ENCODE assay signal across 25 mouse cellular contexts in the genomic region with DNA sequence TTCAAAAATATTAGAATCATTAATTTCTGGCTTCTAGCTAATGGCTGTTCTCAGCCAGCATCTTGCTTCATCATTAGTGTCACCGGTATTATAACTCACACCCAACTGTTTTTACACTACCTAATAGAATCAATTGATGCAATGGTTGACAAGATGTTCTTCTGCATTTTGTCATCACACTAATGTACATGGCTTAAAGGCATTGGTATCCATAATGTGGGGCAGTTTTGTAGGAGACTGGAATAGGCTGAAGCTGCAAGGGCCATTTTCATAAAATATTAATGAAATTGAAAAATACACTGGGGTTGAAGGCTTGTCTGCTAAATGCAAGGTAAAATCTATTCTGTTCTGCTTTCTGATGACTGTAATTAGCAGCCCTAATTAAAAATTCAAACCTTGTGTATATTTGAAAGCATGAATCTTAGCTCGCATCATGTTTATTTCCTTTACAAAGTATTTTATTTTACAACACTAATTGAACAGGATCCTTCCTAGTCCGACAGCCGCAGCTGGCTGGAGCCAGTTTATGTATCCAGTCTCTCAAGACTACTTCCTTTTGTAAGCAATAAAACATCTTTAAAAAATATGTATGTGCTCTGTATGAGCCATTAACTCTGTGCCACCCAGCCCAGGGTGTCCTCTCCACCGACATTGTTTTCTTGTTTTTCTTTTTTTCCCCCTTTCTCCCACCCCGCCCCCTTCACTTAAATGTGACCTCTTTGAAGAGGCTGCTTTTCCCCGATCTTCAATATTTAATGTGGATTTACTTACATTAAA.
DNase-seq lines count a peak whose midpoint lies in the region; ATAC-seq and TF ChIP-seq lines count a peak whose summit lies in the region.
"Had no signal": no experiment of that assay in that cellular context is flagged by ENCODE, and none has a peak within 500 bp of the region (broad histone marks: within the 10 kb centered on the region; RNA-seq: fewer than 3 reads in every experiment).

No protein-coding gene starts in this region.

- H3K36me3 ChIP-seq in intestine, embryonic 16.5 days (ENCODE audit: control insufficient read depth, insufficient read depth, low read length) = no peaks in the 10 kb centered on the region
- no peaks in the 10 kb centered on the region for H3K36me3 ChIP-seq in intestine, embryonic 15.5 days
- no peaks in the 10 kb centered on the region for H3K36me3 ChIP-seq in lung, embryonic 14.5 days (ENCODE audit: insufficient read depth)
- H3K36me3 ChIP-seq: embryonic facial prominence, embryonic 12.5 days; heart, embryonic 10.5 days; hindbrain, embryonic 15.5 days; limb, embryonic 13.5 days; midbrain, embryonic 15.5 days had no signal

- DNase-seq in lung, embryonic 14.5 days = peak; percentile 11
- no peak for DNase-seq in lung, postnatal 4 days
- DNase-seq in retina, embryonic 14.5 days (ENCODE audit: low spot score) = peak; percentile 50
- DNase-seq in retina, postnatal 1 day = no peak
- DNase-seq: adrenal gland, postnatal 25 days; B cell, adult 2 months; cerebellum, adult 11-12 months; cerebellum, adult 9-11 months; embryo, embryonic 11 days; gastrocnemius, postnatal 14 days; heart, postnatal 36 days; kidney, adult 11 months; thymus, postnatal 14 days had no signal

- no peaks in the 10 kb centered on the region for H3K27me3 ChIP-seq in intestine, embryonic 16.5 days (replicated peaks; ENCODE audit: control insufficient read depth, insufficient read depth, low read length)
- no peaks in the 10 kb centered on the region for H3K27me3 ChIP-seq in intestine, embryonic 15.5 days (replicated peaks)
- no peaks in the 10 kb centered on the region for H3K27me3 ChIP-seq in lung, embryonic 14.5 days (ENCODE audit: insufficient read depth, low read length)
- H3K27me3 ChIP-seq: embryonic facial prominence, embryonic 12.5 days; hindbrain, embryonic 15.5 days; limb, embryonic 13.5 days; megakaryocyte, embryonic 14.5 days; midbrain, embryonic 15.5 days had no signal

- WGBS in intestine, embryonic 16.5 days = 60% methylated on average over 7 of the region's 7 CpGs
- 56% methylated on average over 7 of the region's 7 CpGs for WGBS in intestine, embryonic 15.5 days
- 52% methylated on average over 7 of the region's 7 CpGs for WGBS in lung, embryonic 14.5 days

- H3K9me3 ChIP-seq in intestine, embryonic 16.5 days (ENCODE audit: control insufficient read depth, low read length) = no peaks in the 10 kb centered on the region
- no peaks in the 10 kb centered on the region for H3K9me3 ChIP-seq in intestine, embryonic 15.5 days
- H3K9me3 ChIP-seq in lung, embryonic 14.5 days (ENCODE audit: low read depth, low read length) = no peaks in the 10 kb centered on the region
- H3K9me3 ChIP-seq: embryonic facial prominence, embryonic 12.5 days; heart, embryonic 10.5 days; hindbrain, embryonic 15.5 days; limb, embryonic 13.5 days; midbrain, embryonic 15.5 days had no signal

- TF ChIP-seq CTCF in lung, embryonic 14.5 days (IDR thresholded peaks at IDR 0.05; ENCODE audit: low read depth) = no peak

- no peak overlapping the region for H3K9ac ChIP-seq in intestine, embryonic 16.5 days (ENCODE audit: low read depth, low read length)
- no peak overlapping the region for H3K9ac ChIP-seq in intestine, embryonic 15.5 days
- H3K9ac ChIP-seq in lung, embryonic 14.5 days = no peak overlapping the region
- H3K9ac ChIP-seq: embryonic facial prominence, embryonic 12.5 days; hindbrain, embryonic 15.5 days; limb, embryonic 13.5 days; midbrain, embryonic 15.5 days had no signal

- no peak overlapping the region; the same call in 1 of the 2 replicates for H3K27ac ChIP-seq in intestine, embryonic 16.5 days (ENCODE audit: low read length)
- H3K27ac ChIP-seq in intestine, embryonic 15.5 days = no peak overlapping the region
- no peak overlapping the region for H3K27ac ChIP-seq in lung, embryonic 14.5 days (ENCODE audit: low read depth)
- H3K27ac ChIP-seq: embryonic facial prominence, embryonic 12.5 days; heart, embryonic 10.5 days; hindbrain, embryonic 15.5 days; limb, embryonic 13.5 days; midbrain, embryonic 15.5 days had no signal

- no peak overlapping the region for H3K4me2 ChIP-seq in intestine, embryonic 16.5 days (ENCODE audit: low read depth, low read length)
- H3K4me2 ChIP-seq in intestine, embryonic 15.5 days (replicated peaks) = no peak overlapping the region
- no peak overlapping the region for H3K4me2 ChIP-seq in lung, embryonic 14.5 days
- H3K4me2 ChIP-seq: embryonic facial prominence, embryonic 12.5 days; hindbrain, embryonic 15.5 days; limb, embryonic 13.5 days; liver, embryonic 11.5 days; midbrain, embryonic 15.5 days had no signal

- 0 out of 2 replicates have a peak, but pooled peaks have one; percentile 36 for ATAC-seq in intestine, embryonic 16.5 days
- ATAC-seq in intestine, embryonic 15.5 days = no peak
- ATAC-seq in lung, embryonic 14.5 days (ENCODE audit: insufficient read depth) = peak; percentile 22; the same call in 1 of the 2 replicates
- no peak for ATAC-seq in monocyte, adult 5-6 weeks (replicated peaks; ENCODE audit: insufficient number of reproducible peaks, low FRiP score, low TSS enrichment, poor library complexity, severe bottlenecking)
- ATAC-seq: forebrain, embryonic 14.5 days; midbrain, embryonic 15.5 days had no signal

- peaks cover 3% of the 10 kb centered on the region; the same call in 1 of the 2 replicates for H3K4me1 ChIP-seq in intestine, embryonic 16.5 days (ENCODE audit: control insufficient read depth, insufficient read depth, low read length)
- H3K4me1 ChIP-seq in intestine, embryonic 15.5 days (replicated peaks) = no peaks in the 10 kb centered on the region
- peaks cover 2% of the 10 kb centered on the region; the same call in 1 of the 2 replicates for H3K4me1 ChIP-seq in lung, embryonic 14.5 days (ENCODE audit: insufficient read depth)
- H3K4me1 ChIP-seq: embryonic facial prominence, embryonic 12.5 days; heart, embryonic 10.5 days; hindbrain, embryonic 15.5 days; limb, embryonic 13.5 days; megakaryocyte, embryonic 14.5 days; midbrain, embryonic 15.5 days had no signal

- H3K4me3 ChIP-seq in intestine, embryonic 16.5 days (ENCODE audit: low read length) = no peak overlapping the region
- H3K4me3 ChIP-seq in intestine, embryonic 15.5 days (replicated peaks) = no peak overlapping the region
- H3K4me3 ChIP-seq in lung, embryonic 14.5 days (ENCODE audit: low read depth, low read length) = no peak overlapping the region
- H3K4me3 ChIP-seq: embryonic facial prominence, embryonic 12.5 days; heart, embryonic 10.5 days; hindbrain, embryonic 15.5 days; limb, embryonic 13.5 days; megakaryocyte, embryonic 14.5 days; midbrain, embryonic 15.5 days; myocyte had no signal

Comparison
In these comparisons a context has a peak if more than half of its experiments do, and no peak if none do; other contexts are left out.
1. ATAC-seq: peak in intestine, embryonic 16.5 days (single experiment) and lung, embryonic 14.5 days (single experiment); none in intestine, embryonic 15.5 days (single experiment) and monocyte, adult 5-6 weeks (single experiment).
2. DNase-seq: peak in lung, embryonic 14.5 days (single experiment) and retina, embryonic 14.5 days (single experiment); none in lung, postnatal 4 days (0 of 2) and retina, postnatal 1 day (single experiment).